Mouse (Mus musculus): Measurements from ENCODE around the gene Spata25.
"Not testable (repeated sequence)": the region's sequence is repeated elsewhere in the genome, so short reads cannot be mapped to it uniquely, and the experiment has no call there.

Gene Spata25

GRCm38 (mm10) chr2:164828437-164828836, at the start of gene Spata25:
Gene Spata25 (minus strand): TSS chr2:164828537.
- Histone ChIP-seq H3K36me3 (ENCODE audit: control insufficient read depth, insufficient read depth, low read length, poor library complexity, severe bottlenecking) (peaks cover 3% of the 10 kb centered on the region), H3K27me3 (ENCODE audit: control insufficient read depth, insufficient read depth, low read length, poor library complexity, severe bottlenecking) (no peaks in the 10 kb centered on the region)
- no peak for DNase-seq (ENCODE audit: low read depth, low spot score)

- DNase-seq (ENCODE audit: low read depth, low spot score); H3K36me3 ChIP-seq (ENCODE audit: control insufficient read depth, insufficient read depth, low read length, poor library complexity, severe bottlenecking); H3K27me3 ChIP-seq (ENCODE audit: control insufficient read depth, insufficient read depth, low read length, poor library complexity, severe bottlenecking): not testable (repeated sequence)
Observed at GRCm38 (mm10) chr2:164877376-164878215, 49.3 kb upstream of the Spata25 start.

- DNase-seq (ENCODE audit: low read depth, low spot score); H3K36me3 ChIP-seq (ENCODE audit: control insufficient read depth, insufficient read depth, low read length, poor library complexity, severe bottlenecking); H3K27me3 ChIP-seq (ENCODE audit: control insufficient read depth, insufficient read depth, low read length, poor library complexity, severe bottlenecking): not testable (repeated sequence)
Observed at GRCm38 (mm10) chr2:164875648-164876047, 47.3 kb upstream of the Spata25 start.

- Histone ChIP-seq H3K36me3 (ENCODE audit: control insufficient read depth, insufficient read depth, low read length, poor library complexity, severe bottlenecking) (peaks cover 3% of the 10 kb centered on the region; the same call in 1 of the 2 replicates), H3K27me3 (ENCODE audit: control insufficient read depth, insufficient read depth, low read length, poor library complexity, severe bottlenecking) (no peaks in the 10 kb centered on the region)
- no peak for DNase-seq (ENCODE audit: low read depth, low spot score)
Observed at GRCm38 (mm10) chr2:164874239-164874769, 46.0 kb upstream of the Spata25 start.

GRCm38 (mm10) chr2:164873621-164874020, 45.3 kb upstream of the Spata25 start:
- no peak for DNase-seq (ENCODE audit: low read depth, low spot score)
- H3K27me3 ChIP-seq (ENCODE audit: control insufficient read depth, insufficient read depth, low read length, poor library complexity, severe bottlenecking) = no peaks in the 10 kb centered on the region
- H3K36me3 ChIP-seq (ENCODE audit: control insufficient read depth, insufficient read depth, low read length, poor library complexity, severe bottlenecking) = peaks cover 3% of the 10 kb centered on the region; the same call in 1 of the 2 replicates

- H3K36me3 ChIP-seq (ENCODE audit: control insufficient read depth, insufficient read depth, low read length, poor library complexity, severe bottlenecking) = no peaks in the 10 kb centered on the region
- no peaks in the 10 kb centered on the region for H3K27me3 ChIP-seq (ENCODE audit: control insufficient read depth, insufficient read depth, low read length, poor library complexity, severe bottlenecking)
- no peak for DNase-seq (ENCODE audit: low read depth, low spot score)
Observed at GRCm38 (mm10) chr2:164871602-164872303, 43.4 kb upstream of the Spata25 start.

GRCm38 (mm10) chr2:164868491-164868890, 40.2 kb upstream of the Spata25 start:
- DNase-seq (ENCODE audit: low read depth, low spot score) = peak; percentile 93
- H3K36me3 ChIP-seq (ENCODE audit: control insufficient read depth, insufficient read depth, low read length, poor library complexity, severe bottlenecking) = no peaks in the 10 kb centered on the region
- no peaks in the 10 kb centered on the region for H3K27me3 ChIP-seq (ENCODE audit: control insufficient read depth, insufficient read depth, low read length, poor library complexity, severe bottlenecking)

GRCm38 (mm10) chr2:164867566-164867965, 39.2 kb upstream of the Spata25 start:
- peak; percentile 42 for DNase-seq (ENCODE audit: low read depth, low spot score)
- H3K36me3 ChIP-seq (ENCODE audit: control insufficient read depth, insufficient read depth, low read length, poor library complexity, severe bottlenecking) = no peaks in the 10 kb centered on the region

GRCm38 (mm10) chr2:164866741-164867551, 38.6 kb upstream of the Spata25 start:
- H3K36me3 ChIP-seq (ENCODE audit: control insufficient read depth, insufficient read depth, low read length, poor library complexity, severe bottlenecking) = no peaks in the 10 kb centered on the region
- no peaks in the 10 kb centered on the region for H3K27me3 ChIP-seq (ENCODE audit: control insufficient read depth, insufficient read depth, low read length, poor library complexity, severe bottlenecking)
- peak; percentile 49 for DNase-seq (ENCODE audit: low read depth, low spot score)

More at GRCm38 (mm10) chr2:164867566-164867965, 39.2 kb upstream of the Spata25 start:
- no peaks in the 10 kb centered on the region for H3K27me3 ChIP-seq (ENCODE audit: control insufficient read depth, insufficient read depth, low read length, poor library complexity, severe bottlenecking)

- DNase-seq (ENCODE audit: low read depth, low spot score) = no peak
- no peaks in the 10 kb centered on the region for H3K27me3 ChIP-seq (ENCODE audit: control insufficient read depth, insufficient read depth, low read length, poor library complexity, severe bottlenecking)
- H3K36me3 ChIP-seq (ENCODE audit: control insufficient read depth, insufficient read depth, low read length, poor library complexity, severe bottlenecking) = no peaks in the 10 kb centered on the region
Observed at GRCm38 (mm10) chr2:164864593-164864992, 36.3 kb upstream of the Spata25 start.

GRCm38 (mm10) chr2:164863411-164863810, 35.1 kb upstream of the Spata25 start:
- H3K36me3 ChIP-seq (ENCODE audit: control insufficient read depth, insufficient read depth, low read length, poor library complexity, severe bottlenecking); H3K27me3 ChIP-seq (ENCODE audit: control insufficient read depth, insufficient read depth, low read length, poor library complexity, severe bottlenecking); DNase-seq (ENCODE audit: low read depth, low spot score): not testable (repeated sequence)

- peak; percentile 57 for DNase-seq (ENCODE audit: low read depth, low spot score)
- Histone ChIP-seq H3K36me3 (ENCODE audit: control insufficient read depth, insufficient read depth, low read length, poor library complexity, severe bottlenecking) (no peaks in the 10 kb centered on the region), H3K27me3 (ENCODE audit: control insufficient read depth, insufficient read depth, low read length, poor library complexity, severe bottlenecking) (no peaks in the 10 kb centered on the region)
Observed at GRCm38 (mm10) chr2:164862179-164862861, 34.0 kb upstream of the Spata25 start.

- Histone ChIP-seq H3K27me3 (ENCODE audit: control insufficient read depth, insufficient read depth, low read length, poor library complexity, severe bottlenecking) (no peaks in the 10 kb centered on the region), H3K36me3 (ENCODE audit: control insufficient read depth, insufficient read depth, low read length, poor library complexity, severe bottlenecking) (no peaks in the 10 kb centered on the region)
- no peak for DNase-seq (ENCODE audit: low read depth, low spot score)
Observed at GRCm38 (mm10) chr2:164861094-164861493, 32.8 kb upstream of the Spata25 start.

Data from splenic B cell, adult 2 months (primary cell).